Mouse (Mus musculus) megakaryocyte-erythroid progenitor cell, adult 5-6 weeks (primary cell): ENCODE measurements around the gene Gm17606. TPM values are rescaled to one million over a fixed set of nuclear protein-coding genes. Genes with fewer than 3 reads are reported as not detected.

ENCODE experiments used
- ATAC-seq: replicated peaks from 2 replicates; pipeline ENCODE4 v1.8.0; 2016; ENCODE audit warnings: mild to moderate bottlenecking, inconsistent platforms; ENCODE audit not compliant: severe bottlenecking, poor library complexity, low FRiP score, low TSS enrichment
- total RNA-seq, 2 experiments: library from RNA; stranded (forward) in 1 of 2; stranded (reverse) in 1 of 2; fragments of 200-1000, 215-1000 nt in 1 of 2; fragments of >200 nt in 1 of 2; fragmentation: Nextera tagmentation in 1 of 2; gene quantifications; 2 replicates each; pipeline ENCODE4 v1.2.3; 2014 to 2017

Gm17606 gene
- total RNA-seq, 2 experiments from 2014 or later = not detected

DNA sequence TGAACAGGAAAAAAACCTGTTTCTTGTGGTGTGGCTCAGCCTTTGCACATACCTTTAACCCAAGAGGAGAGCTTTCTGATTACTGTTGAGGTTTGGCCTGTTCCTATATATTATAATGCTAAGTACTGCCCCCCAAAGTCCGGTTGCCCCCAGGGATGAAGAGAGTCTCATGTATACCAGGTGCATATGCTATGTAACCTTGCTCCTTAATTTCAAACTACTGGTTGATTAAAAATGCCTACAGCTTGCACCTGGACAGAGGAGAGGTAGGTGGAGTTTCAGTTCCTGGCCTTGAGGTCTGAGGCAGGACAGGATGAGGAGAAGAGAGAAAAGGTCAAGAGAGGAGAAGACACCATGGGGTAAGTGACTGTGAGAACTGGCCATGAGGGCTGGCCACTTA, 19.6 kb upstream of the Gm17606 start, which contains the start of gene Psmb11:
Gene Psmb11 (plus strand): TSS at position 301 of the 400 bp plus-strand sequence.
- ATAC-seq = no peak

DNA sequence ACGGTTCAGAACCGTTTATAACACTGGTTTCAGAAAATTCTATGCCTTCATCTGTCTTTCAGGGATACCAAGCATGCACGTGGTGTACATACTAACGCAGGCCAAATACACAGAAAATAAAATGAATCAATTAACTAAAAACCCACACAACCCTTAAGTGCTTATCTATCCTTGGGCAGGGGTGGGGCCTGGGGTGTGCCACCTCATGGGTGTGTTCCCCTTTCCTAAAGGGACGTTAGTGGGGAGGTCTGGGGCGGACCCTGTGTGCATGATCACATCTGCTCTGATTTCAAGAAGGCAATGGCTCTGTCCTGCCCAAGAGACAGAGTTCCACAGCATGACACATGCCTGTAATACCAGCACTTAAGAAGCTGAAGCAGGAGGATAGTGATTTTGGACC, 17.4 kb upstream of the Gm17606 start:
- ATAC-seq = peak; percentile 77

DNA sequence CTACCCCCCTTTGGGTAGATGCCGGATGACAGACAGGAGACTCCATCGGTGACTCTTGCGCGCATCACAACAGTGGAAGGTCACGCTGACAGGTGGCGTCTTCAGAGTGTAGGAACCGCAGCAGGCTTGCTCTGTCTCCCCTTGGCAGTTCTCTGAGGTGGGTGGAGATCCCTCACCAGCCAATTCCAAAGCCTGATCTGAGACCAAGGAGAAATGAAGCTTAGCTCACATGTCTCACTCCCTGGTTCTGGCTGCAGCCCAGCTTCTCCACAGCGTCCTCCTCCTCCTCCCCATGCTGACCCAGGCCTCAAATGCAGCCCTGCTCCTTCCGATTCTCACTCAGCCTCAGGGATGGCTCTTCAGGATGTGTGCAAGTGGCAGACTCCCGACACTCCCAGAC, 15.8 kb upstream of the Gm17606 start:
- no peak for ATAC-seq

DNA sequence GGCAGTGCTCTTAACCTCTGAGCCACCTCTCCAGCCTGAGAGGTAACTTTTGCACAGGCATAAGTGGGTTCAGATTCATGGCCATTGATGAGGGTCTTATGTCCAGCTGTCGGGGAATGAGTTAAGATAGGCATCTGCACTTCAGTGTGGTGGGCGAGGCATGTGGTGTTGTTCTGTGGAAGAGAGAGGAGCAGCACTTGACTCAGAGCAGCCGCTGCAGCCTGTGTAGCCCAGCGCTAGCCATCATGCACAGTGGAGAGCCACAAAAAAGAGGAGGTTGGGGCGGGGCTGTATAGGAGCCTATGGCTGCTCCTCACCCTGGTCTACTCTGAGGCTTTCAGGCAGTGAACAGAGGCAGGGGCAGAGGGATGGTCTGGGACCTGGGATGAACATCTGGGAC, 12.6 kb upstream of the Gm17606 start:
- peak; percentile 23; the same call in 1 of the 2 replicates for ATAC-seq

DNA sequence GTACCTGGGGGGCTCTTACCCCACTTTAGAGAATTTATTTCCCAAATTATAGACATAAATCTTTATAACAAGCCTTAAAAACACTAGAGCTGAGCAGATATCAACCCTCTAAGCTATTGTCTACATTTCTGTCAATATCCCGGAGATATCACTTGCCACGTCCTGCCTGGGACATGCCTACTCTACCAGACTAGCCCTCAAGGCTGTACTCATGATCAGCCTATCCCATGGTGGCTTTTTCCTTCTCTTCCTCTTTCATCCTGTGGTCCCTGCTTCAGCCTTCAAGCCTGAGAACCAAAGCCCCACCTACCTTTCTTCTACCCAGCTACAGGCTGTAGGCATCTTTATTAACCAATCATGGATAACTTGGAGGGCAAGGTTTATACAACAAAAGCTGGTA, 11.0 kb upstream of the Gm17606 start:
- ATAC-seq = no peak

DNA sequence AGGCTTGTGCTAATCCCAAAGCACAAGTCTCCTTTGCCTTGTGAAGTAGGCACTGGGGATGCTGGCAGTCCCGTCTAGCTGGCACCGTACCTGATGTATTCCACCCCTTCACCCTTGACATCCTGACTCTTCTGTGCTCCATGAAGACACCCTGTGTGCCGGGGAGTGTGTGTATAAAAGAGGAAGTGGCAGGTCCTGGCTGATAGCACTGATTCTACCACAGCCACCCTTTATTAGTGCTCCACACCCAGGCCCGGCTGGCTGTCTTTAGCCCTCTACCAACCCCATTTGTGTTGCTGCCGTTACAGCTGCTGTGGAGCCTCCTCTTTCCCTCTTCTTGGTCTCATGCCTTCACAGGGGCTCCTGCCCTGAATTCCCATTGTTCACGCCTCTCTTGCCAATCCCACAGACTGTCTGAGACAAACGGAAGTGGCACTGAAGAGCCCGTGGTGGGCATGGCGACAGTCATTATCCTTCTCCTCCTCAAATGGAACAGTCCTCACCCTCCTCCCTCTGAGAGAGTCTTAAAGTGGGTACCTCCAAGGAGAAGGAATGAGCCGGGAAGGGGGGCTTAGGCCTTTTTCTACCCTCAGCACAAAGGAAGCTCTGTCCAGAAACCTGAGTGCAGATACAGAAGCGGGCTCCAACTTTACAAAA, 10.0 kb upstream of the Gm17606 start:
- ATAC-seq = peak; percentile 35; the same call in 1 of the 2 replicates

DNA sequence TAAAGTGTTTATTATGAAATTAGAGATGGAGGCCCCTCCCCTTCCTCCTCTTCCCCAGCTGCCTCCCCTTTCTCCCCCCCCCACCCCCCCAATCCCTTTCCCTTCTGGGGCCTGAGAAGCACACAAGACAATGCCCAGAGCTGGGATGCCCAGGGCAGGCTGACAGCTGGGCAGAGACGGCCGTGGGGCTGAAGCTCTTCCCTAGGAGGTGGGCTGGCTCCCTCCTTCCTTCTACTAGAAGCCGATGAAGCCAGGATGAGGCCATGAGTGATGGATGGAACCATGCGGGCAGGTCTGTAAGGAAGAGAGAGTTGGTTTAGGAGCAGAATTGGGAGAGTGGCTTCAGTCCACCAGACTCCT, 9.5 kb upstream of the Gm17606 start:
- no peak for ATAC-seq

DNA sequence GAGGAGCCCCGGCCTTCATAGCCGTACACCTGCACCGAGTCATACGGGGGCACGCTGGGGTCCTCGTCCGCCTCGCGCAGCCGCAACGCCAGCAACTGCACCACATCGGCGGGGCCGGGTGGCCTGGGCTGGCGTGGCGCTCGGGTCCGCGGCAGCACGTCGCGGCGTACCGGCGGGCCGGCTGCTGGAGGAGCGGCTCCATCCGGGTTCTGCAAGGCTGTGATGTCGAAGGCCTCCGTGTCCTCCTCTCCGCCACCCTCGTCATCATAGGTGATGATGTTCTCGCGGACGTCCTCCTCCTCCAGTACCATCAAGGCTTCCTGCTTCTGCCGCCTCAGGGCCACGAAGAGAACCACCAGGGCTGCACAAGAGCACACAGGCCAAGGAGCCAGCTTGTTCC, 8.5 kb upstream of the Gm17606 start:
- ATAC-seq = no peak

DNA sequence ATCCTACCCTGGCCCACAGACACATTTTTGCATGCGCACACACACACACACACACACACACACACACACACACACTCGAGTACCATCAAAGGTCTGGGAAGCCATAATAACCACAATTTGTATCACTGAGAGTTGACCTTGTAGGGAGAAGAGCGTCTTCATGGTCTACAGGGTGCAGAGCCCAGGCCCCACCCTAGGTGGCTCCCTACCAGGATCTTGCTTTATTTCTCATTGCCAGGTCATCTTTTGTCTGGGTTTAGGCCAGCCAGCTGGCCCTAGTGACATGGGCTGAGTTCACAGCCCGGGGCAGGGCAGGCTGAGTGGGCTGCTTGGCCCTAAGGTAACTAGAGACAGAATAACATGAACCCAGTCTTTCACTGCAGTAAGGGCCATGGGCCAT, 6.6 kb upstream of the Gm17606 start:
- ATAC-seq = peak; percentile 45; the same call in 1 of the 2 replicates

DNA sequence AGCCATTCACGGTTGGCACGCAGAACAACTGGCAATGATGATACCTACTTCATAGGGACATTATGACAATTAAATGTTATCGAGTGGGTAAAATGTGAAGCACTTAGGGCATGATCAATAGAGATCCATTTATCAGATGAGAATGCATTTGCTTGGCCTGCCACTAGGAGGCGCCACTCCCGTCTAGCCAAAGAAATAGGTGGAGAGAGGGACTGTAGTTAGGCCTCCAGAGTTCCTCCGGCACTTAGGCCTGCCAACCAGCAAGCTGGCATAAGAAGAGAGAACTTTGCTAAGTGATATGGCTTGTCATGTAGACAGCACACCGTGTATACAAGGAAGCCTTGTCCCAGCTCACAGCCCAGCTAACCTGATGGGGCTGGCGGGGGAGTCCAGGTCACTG, 3.8 kb upstream of the Gm17606 start:
- ATAC-seq = no peak

DNA sequence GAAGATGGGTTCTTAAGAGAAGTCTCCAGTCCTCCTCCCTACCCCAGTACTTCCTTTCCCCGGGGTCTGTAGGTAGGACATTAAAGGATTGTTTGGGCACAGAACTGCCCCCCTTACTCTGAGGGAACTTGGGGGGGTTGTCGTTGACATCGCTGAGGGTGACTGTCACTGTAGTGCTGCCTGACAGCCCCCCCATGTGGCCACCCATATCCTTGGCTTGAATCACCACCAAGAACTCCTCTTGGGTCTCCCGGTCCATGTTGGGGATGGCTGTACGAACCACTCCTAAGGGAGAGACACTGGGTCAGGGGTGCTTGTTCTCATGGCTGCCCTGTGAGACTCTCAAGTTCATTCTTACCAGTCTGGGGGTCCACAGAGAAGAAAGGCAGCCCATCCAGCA, 2.5 kb upstream of the Gm17606 start:
- ATAC-seq = no peak

DNA sequence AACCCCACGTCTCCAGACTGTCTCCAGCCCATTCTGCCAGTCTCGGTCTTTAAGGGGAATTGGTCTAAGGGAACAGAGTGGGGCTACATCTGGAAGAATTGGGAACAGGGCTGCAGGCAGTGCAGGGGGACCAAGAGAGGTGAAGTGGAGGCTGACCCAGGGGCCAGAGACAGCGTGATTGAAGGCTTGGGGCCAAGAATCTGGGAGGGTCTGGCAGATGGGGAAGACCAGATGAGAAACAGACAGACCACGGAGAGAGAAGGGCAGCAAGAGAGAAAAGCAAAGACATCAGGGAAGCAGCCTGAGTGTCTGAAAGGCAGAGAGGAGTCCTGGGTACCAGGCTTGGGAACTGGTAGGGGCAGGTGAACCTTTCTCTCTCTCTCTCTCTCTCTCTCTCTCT, 631 bp upstream of the Gm17606 start:
- ATAC-seq = no peak

DNA sequence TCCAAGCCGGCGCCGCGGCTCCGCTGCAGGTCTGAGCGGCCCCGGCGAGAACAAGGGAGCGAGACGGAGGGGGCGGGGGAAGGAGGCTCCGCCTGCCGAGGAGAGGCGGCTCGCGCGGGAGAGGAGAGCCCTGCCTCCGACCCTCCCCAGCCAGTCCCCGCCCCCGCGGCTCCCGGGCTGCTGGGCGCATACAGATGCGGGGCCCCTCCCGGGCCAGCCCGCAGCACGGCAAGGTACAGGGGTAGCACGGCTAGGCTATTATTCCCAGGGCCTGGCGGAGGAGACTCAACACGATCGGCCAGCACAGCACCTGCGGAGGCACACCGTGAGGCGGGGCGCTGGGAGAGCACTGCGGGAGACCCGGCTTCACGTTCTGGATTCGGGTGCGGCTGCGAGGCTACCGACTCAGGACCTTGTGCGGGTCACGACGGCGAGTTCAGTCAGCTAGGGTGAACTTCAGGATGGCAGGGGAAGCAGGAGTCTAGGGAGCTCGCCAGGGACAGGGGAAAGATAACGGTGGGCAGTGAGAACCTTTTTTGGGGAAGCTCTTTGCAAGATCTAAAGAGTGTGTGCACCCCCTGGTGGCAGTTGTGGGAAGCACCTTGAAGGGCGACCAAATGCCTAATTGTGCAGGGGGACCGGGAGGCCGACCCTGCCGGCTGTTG, 685 bp downstream of the Gm17606 start, which contains the start of gene Cdh24:
Gene Cdh24 (minus strand): TSS at position 60 of the 665 bp plus-strand sequence.
- ATAC-seq = peak; percentile 81

DNA sequence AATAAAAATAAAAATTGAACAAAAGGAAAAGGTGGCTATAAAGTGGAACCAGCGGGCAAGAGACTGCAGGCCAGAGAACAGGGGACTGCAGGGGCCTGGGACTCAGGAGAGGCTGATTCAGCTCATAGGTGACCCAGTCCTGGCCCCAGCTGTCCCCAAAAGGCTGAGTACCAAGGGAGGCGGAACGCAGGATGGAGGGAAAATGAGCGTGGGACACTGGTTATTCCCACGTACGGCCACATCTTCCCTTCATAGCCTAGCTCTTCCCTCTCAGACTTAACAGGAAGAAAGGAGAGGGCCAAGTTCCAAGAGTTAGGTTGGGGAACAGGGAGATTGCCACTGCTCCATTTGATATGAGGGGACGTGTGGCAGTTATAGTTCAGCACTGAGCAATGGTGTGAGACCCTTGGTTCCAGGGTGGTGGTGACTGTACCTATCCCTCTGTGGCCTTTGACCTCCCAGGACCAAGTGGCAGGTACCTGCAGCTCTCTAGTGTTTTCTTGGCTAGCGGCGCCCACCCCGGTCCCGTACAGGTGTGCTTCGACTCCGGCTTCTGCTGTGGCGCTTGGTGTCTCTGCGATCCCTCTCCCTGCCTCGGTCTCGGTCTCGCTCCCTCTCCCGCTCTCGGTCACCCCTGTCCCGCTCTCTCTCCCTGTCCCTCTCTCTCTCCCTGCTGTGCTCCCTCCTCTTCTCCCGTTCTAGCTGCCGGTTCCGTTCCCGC, 1.6 kb downstream of the Gm17606 start:
- ATAC-seq = no peak

DNA sequence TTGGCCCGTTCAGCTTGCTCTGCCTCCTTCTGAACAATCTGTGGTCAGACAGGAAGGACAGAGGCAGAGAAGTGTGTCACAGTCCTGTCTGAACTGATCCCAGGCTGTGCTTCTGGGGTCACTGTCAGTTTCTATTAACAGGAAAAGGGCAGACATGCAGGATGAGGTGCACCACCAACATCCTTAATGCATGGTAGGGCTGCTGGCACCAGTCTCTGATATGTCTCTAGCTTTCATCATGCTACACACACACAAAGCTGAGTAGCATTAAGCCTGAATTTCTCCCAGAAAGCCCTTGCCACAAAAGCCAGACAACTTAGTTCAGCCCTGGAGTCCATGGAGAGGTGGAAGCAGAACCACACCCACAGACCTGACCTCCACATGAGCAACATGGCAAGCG, 2.3 kb downstream of the Gm17606 start:
- no peak for ATAC-seq

DNA sequence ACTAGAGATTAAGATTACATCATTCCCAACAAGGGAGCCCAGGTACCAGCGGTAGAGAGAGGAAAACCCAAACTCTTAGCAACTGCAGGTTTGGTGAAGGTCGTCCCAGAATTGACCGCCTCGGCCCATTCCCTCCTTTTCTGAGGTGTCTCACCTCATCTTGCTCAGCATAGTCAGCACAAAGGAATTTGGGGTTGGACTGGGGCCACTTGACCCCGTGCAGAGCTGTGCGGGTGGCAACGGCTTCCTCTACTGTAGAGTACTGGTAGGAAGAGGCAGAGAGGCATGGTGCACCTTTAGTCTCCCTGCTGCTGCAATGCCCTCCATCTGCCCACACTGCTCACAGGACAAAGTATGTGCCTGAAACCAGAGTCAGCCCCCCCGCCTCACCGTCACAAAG, 3.5 kb downstream of the Gm17606 start:
- ATAC-seq = no peak

DNA sequence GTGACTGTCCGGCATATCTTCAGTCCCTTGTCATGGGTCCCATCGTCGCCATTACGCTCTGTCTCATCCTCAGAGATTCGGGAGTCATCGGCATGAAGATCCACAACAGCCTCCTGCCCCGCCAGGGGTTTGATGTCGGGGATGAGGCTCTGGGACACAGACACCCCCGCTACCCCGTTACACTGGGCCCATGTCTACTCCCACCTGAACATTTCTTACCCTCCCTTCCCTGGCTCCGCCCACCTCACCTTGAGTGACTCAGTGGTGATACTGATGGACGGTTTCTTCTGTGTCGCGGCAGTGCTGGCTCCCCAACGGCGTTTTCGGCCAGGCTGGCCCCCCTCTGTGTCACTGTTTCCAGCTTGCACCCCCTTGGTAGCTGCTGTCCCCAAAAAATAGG, 5.7 kb downstream of the Gm17606 start:
- ATAC-seq = no peak

DNA sequence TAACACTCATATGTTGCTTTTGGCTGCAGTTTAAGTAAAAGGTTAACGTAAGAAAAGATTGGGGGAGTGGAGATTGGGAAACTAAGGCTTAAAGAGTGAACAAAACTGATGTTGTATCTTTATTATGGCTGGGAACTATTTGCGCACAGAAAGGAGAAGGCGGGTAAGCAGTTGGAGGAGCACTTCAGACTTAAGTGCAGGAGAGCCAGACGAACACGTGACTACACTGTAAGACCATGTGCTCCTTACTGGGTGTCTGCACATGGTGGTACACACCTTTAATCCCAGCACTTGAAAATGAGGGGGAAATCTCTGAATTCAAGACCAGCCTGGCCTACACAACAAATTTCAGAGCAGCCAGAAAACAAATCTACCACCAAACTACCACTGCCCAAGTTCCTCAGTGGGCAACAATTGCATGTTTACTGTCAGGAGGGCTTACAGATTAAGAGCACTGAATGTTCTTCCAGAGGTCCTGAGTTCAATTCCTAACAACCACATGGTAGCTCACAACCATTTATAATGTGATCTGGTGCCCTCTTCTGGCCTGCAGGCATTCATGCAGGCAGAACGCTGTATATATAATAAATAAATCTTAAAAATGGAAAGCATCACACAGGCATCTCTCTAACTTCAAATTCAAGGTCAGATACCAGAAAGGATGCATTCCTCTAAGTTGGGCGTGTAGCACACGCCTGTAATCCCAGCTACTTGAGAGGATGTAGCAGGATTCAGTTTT, 6.3 kb downstream of the Gm17606 start:
- ATAC-seq = no peak

DNA sequence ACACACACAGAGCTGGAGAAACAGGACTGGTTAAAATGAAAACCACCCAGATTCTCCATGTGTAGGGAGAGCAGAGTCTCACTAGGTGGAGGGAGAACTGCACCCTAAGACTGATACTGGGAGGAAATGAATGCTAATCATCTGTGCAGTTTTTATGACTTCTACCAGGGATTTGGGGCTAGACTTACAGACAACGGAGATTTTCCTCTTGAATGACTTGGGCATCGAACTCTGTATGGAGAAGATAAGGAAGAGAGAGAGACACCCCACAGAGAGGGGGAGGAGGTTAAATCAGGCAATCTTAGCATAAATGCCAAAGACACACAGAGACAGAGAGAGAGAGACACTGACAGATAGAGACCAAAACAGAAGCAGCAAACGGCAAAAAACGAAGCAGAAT, 7.1 kb downstream of the Gm17606 start:
- ATAC-seq = no peak; the same call in 1 of the 2 replicates
